Mouse (Mus musculus) heart, adult 11 months (tissue): Measurements from ENCODE around the gene Slc44a4.
A peak's percentile ranks its signal among the peaks of the same experiment; 100 is the strongest.
"Not testable (repeated sequence)": the region's sequence is repeated elsewhere in the genome, so short reads cannot be mapped to it uniquely, and the experiment has no call there.

Experiments
- DNase-seq: peaks from one replicate; pipeline ENCODE4 v3.0.0; 2022

Gene Slc44a4

DNA sequence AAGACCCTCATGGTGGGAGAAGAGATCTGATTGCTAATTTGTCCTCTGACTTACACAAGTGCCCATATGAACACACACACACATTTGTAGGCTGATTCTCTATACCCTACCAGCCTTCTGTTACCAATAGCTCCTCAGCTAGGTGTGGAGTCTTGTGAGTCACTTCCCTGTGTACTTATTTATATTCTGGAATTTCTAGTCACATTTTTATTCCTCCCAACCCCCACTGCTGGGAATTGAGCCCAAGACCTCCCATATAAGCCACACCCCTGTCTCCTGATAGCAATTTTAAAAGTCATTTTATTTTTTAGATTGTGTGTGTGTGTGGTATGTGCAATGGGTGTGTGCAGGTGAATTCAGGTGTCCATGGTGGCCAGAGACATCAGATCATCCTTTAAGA, 30.1 kb downstream of the Slc44a4 start:
- no peak for DNase-seq

GRCm38 (mm10) chr17:34946486-34947140, 32.3 kb downstream of the Slc44a4 start:
- no peak for DNase-seq

DNA sequence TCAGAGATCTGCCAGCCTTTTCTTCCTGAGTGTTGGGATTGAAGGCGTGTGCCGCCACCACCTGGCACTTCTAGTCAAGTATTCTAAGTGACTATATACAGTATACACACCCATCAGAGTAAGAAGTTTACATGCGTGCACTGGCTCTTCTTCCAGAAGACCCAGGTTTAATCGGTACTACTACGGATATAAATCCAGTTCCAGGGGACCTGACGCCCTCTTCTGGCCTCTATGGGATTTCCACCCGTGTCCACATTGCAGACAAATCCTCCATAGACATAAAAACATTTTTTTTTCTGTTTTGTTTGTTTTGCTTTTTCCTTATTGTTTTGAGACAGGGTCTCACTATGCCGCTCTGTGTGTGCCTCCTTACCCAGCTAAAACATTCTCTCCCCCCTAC, 33.3 kb downstream of the Slc44a4 start:
- no peak for DNase-seq

DNA sequence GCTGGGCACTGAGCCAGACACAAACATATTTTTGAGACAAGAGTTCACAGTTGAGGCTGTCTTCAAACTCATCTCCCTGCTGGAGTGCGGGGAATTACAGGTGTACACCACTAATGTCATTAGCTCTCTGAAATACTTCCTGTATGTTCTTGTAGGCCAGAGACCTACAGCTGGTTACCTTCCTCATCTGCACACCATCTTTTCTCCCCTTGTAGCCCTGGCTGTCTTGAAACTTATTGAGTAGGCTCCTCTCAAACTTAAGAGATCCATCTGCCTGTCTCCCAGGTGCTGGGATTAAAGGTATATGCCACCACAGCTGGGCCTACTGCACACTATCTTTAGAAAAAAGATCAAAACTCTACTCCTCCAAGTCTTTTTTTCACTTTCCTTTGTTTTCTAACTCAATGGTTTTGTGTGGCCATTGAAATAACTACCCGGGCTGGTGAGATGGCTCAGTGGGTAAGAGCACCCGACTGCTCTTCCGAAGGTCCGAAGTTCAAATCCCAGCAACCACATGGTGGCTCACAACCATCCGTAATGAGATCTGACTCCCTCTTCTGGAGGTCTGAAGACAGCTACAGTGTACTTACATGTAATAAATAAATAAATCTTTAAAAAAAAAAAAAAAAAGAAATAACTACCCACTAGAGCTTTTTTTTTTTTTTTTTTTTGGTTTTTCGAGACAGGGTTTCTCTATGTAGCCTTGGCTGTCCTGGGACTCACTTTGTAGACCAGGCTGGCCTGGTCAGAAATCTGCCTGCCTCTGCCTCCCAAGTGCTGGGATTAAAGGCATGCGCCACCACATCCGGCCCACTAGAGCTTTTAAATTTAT, 34.7 kb downstream of the Slc44a4 start:
- not testable (repeated sequence) for DNase-seq

DNA sequence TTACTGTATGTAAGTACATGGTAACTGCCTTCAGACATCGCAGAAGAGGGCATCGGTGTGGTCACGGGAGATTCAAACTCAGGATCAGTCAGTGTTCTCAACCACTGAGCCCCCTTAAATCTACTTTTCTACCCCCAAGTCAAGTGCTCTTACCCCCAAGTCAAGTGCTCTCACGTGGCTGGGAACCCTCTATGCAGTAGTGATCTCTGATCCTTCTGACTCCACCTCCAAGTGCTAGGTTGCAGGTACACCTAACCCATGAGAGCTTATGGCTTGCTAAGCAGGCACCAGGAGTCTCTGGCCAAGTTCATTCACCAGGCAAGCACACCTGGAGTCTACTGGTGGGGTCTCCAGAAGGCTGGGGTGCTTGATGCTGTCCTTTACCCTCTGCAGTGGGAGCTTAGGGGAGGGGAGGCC, 35.3 kb downstream of the Slc44a4 start:
- DNase-seq: no peak

DNA sequence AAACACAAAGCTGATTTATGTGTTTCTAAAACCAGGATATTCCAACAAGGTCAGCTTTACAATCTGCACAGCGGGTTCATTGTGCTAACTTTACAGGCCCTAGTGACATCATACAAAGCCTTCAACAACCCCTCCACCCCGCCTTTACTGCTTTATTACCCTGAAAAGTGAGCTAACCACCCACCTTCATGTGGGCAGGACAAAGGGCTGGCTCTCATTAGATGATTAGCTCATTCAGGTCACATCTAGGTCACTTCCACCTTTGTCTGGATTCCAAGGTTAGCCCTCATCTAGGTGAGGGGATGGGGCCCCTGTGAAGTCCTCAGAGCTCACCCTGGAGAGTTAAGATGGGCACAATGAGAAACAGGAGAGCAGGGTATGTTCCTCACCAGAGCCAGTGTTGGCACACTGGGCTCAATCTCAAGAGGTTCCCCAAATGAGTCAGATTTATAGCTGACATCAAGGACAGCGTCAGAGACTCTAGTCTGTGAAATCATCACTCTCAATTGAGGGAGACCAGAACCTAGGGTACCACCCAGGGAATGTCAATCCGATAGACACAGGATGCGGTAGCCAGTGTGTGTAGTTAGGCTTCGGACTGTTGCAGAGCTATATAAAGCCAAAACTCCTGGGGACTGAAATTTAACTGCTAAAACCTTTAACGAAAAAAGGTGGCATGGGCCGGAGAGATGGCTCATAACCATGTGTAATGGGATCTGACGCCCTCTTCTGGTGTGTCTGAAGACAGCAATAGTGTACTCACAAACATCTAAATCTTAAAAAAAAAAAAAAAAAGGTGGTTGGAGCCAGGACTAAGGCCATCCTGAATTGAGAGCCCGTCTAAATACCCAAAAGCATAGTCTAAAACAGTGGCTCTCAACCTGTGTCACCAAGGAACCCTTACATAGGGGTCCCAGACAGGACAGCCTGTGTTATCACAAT, 36.5 kb downstream of the Slc44a4 start:
- DNase-seq: no peak

DNA sequence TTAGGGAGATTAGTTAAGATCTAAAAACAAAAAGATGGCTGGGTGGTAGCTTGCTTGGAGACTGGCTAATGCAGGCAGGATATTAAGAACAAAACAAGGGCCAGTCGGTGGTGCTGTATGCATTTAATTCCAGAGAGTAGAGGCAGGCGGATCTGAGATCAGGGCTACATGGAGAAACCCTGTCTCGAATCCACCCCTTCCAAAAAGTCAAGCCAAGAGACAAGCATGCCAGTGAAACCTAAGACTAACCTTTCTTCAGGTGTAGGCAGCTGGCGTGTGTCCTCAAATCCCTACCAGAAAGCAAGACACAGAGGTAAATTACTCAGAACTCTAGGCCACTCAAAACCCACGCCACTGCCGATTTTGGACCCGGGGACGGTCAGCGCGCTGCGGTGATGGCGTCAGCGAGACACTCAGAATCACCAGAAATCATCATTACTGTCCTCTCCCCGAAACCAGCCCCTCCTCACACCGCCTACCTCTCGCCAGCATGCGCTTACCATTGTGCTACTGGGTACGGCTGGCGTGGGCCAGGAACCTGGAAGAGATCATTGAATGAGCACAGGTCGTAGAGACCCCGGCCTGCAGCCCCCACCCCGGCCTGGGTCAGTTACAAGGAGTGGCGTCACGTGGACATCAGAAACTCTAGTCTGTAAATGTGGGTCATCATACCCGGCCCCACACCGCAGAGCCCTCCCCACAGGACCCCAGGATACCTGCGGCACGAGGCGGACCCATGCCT, 37.5 kb downstream of the Slc44a4 start:
- DNase-seq: no peak

DNA sequence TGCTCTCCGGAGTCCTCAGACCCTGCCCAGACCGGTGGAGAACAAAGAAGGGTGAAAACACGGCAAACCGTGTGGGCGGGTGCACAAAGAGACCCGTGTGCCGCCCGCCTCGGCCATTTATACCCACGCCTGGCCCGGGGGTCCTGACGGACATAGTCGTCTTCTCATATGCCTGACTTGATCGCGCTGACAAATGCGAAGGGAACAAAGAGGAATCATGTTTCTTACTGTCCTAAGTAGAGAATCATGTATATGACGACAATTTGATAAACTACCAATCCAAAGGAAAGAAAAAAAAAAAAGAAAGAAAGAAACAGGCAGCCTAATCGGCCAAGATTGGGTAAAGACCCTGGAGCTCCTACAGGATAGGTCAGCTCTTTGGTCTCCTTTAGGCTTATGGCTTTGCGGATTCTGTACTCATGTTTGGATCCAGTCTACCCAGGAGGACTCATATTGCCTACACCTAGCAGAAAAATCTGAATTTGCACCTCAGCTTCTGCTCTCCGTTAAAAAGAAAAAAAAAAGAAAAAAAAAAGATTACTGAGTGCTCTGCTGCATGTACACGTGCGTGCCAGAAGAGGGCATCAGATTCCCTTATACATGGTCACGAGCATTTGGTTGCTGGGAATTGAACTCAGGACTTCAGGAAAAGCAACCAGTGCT, 38.2 kb downstream of the Slc44a4 start:
- peak; percentile 99 for DNase-seq

- DNase-seq: no peak
These were observed 39.0 kb downstream of the Slc44a4 start for GRCm38 (mm10) chr17:34953258-34953657.

DNA sequence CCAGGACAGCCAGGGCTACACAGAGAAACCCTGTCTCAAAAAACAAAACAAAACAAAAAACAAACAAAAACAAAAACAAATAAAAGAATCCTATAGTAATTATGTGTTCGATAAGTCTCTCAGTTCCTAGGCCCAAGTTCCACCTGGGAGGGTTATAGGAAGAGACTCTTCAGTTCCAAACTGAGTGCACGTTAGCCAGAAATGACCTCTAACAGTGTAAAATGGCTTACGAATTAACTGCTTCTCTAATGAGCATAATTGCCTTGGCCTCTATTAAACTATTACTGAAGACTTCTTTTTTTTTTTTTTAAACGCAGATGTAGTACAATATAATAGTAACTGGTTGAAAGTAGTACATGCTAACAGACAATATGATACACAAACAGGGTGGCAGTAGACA, 39.6 kb downstream of the Slc44a4 start:
- DNase-seq: no peak

GRCm38 (mm10) chr17:34954831-34955230, 40.6 kb downstream of the Slc44a4 start:
- peak; percentile 90 for DNase-seq

DNA sequence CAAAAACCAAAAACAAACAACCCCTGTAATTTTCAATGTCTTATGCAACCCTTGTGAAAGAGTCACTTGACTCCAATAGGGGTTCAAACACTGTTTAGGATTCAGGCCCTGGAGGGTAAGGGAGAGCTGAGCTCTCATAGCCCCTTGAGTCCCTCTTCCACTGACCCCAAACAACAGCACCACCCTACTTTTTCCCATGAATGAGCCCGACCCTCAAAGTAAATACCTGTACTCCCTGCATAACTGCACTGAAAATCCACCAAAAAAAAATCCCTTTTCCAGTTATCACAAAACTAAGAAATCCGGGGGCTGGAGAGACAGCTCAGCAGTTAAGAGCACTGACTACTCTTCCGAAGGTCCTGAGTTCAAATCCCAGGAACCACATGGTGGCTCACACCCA, 41.6 kb downstream of the Slc44a4 start:
- no peak for DNase-seq

DNA sequence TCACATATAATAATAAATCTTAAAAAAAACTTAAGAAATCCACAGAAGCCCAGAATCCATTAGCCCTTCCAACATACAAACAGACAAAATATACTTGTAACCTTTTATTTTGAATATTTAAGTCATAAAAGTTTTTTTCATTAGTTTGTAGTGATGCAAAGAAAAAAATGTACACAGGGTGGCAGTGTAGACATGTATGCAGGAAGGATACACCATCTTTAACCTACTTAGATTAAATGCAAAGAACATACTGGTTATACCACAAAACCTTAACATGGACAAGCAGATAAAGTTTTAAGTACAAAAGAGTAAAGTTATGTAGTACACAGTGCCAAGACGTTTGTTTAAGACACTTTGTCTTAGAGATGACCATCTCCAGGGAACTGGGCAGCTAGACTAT, 42.1 kb downstream of the Slc44a4 start:
- DNase-seq: no peak

DNA sequence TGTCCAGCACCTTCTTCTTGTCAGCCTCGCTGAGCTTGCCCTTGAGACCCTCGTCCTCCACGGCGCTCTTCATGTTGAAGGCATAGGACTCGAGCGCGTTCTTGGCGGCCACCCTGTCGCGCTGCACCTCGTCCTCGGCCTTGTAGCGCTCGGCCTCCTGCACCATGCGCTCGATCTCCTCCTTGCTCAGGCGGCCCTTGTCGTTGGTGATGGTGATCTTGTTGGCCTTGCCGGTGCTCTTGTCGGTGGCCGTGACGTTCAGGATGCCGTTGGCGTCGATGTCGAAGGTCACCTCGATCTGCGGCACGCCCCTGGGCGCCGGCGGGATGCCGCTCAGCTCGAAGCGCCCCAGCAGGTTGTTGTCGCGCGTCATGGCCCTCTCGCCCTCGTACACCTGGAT, 43.0 kb downstream of the Slc44a4 start:
- DNase-seq: peak; percentile 94

DNA sequence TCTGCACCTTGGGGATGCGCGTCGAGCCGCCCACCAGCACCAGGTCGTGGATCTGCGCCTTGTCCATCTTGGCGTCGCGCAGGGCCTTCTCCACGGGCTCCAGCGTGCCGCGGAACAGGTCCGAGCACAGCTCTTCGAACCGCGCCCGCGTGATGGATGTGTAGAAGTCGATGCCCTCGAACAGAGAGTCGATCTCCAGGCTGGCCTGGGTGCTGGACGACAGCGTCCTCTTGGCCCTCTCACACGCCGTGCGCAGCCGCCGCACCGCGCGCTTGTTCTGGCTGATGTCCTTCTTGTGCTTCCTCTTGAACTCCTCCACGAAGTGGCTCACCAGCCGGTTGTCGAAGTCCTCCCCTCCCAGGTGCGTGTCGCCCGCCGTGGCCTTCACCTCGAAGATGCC, 43.7 kb downstream of the Slc44a4 start:
- DNase-seq: peak; percentile 90

DNA sequence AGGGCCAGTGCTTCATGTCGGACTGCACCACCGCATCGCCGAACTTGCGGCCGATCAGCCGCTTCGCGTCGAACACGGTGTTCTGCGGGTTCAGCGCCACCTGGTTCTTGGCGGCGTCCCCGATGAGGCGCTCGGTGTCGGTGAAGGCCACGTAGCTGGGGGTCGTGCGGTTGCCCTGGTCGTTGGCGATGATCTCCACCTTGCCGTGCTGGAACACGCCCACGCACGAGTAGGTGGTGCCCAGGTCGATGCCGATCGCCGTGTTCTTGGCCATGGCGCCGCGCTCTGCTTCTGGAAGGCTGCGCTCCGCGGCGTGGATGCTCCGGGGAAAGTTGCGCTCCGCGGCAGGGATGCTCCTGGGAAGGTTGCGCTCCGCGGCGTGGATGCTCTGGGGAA, 44.5 kb downstream of the Slc44a4 start:
- DNase-seq: peak; percentile 87

- DNase-seq: peak; percentile 99
These were observed 45.0 kb downstream of the Slc44a4 start, which contains the start of gene Hspa1b for GRCm38 (mm10) chr17:34959130-34959778. TSS of gene Hspa1b (minus strand) at chr17:34959238.

DNA sequence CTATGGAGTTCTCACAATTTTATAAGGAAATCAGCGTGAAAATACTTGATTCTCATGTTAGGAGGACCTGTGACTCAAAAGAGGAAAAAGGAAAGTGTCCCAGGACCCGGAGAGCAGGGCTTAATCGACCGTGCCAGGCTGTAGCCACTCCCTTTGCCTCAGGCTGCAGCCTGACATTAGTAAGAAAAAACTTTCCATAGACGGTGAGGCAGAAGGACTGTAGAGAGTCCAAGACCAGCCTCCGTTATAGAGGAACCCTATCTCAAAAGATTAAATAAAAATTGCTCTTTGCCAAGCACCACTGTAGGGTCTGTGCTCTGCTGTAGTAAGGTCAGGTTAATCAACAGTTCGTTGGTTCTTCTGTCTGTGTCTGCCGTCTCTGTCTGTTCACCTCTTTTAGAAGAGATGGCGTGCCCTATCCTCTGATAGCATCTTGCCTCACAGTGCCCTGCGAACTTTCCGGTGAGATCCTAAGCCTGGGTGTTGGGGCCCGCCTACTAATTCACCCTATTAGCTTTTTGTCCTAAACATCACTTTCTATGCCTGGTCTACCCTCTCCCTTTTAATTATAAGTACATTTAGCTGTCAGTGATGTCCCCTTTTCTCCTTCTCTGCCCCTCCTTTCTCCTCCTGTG, 45.7 kb downstream of the Slc44a4 start:
- DNase-seq: peak; percentile 96

DNA sequence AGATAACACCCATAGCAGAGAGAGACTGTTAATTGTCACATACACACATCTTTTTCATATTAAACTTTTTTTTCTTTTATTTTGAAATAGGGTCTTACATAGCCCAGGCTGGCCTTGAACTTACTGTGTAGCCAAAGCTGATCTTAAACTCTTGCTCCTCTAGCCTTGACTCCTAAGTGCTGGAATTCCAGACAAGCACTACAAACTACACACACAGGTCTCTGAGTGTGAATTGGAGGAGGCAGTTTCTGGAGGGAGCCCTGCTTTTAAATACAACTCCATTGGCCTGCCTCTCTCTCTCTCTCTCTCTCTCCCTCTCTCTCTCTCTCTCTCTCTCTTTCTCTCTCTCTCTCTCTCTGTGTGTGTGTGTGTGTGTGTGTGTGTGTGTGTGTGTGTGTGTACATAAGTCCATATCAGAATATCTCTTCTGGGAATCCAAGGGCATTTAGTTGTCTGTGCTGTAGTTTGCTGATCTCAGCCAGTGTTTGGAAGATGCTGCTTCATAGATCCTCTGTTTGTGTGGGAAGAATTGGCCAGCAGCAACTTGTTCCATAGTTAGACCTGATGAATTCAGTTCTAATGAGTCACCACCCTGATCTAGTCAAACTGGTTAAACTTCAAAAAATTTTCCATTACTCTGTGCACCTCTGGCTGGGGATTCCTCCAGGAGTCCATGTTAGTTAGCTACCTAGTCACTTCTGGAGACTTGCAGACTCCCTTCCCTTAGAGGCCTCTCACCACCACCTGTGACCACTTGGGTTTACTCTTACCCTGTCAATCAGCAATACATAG, 46.6 kb downstream of the Slc44a4 start:
- DNase-seq: peak; percentile 84

GRCm38 (mm10) chr17:34962125-34962524, 47.9 kb downstream of the Slc44a4 start:
- DNase-seq: peak; percentile 95
